Mouse (Mus musculus) kidney, postnatal 0 days (tissue): ENCODE measurements around the gene 4930539E08Rik. TPM values are rescaled to one million over a fixed set of nuclear protein-coding genes. Genes with fewer than 3 reads are reported as not detected.

Source experiments
- ATAC-seq: fragments of 200-750 bp; cut with Nextera tagmentation; replicated peaks from 2 replicates; pipeline ENCODE4 v1.8.0; 2017; ENCODE audit warnings: low read depth, moderate number of reproducible peaks, moderate TSS enrichment, moderate library complexity; ENCODE audit not compliant: low FRiP score
- DNase-seq: peaks from one replicate; pipeline ENCODE4 v3.0.0-alpha.2; 2016; ENCODE audit warnings: low spot score
- H3K27ac ChIP-seq: fragments of 300-500 bp; sonication (generic); 2 replicates; pipeline ENCODE4 v1.5.1; 2014; ENCODE audit warnings: mild to moderate bottlenecking
- H3K27me3 ChIP-seq: fragments of 300-500 bp; sonication (generic); 2 replicates; pipeline ENCODE4 v1.6.1; 2014; ENCODE audit warnings: low read length, mixed read lengths; ENCODE audit not compliant: insufficient read depth
- H3K36me3 ChIP-seq: fragments of 300-500 bp; sonication (generic); 2 replicates; pipeline ENCODE4 v1.6.1; 2014; ENCODE audit warnings: low read length, mixed read lengths; ENCODE audit not compliant: insufficient read depth
- H3K4me1 ChIP-seq: fragments of 300-500 bp; sonication (generic); replicated peaks from 2 replicates; pipeline ENCODE4 v1.6.1; 2014; ENCODE audit warnings: antibody characterized with exemption, low read length, mixed read lengths; ENCODE audit not compliant: insufficient read depth
- H3K4me2 ChIP-seq: fragments of 300-500 bp; sonication (generic); 2 replicates; pipeline ENCODE4 v1.6.1; 2014; ENCODE audit warnings: mild to moderate bottlenecking, low read length, moderate library complexity, mixed read lengths
- H3K4me3 ChIP-seq: fragments of 300-500 bp; sonication (generic); replicated peaks from 2 replicates; pipeline ENCODE4 v1.5.1; 2014; ENCODE audit warnings: low read depth, low read length
- H3K9ac ChIP-seq: fragments of 300-500 bp; sonication (generic); 2 replicates; pipeline ENCODE4 v1.6.1; 2014; ENCODE audit warnings: low read depth, low read length
- H3K9me3 ChIP-seq: fragments of 300-500 bp; sonication (generic); replicated peaks from 2 replicates; pipeline ENCODE4 v1.6.1; 2016; ENCODE audit warnings: low read length, inconsistent platforms, mixed read lengths
- CTCF ChIP-seq: IDR thresholded peaks from 2 replicates; pipeline ENCODE4 v1.5.1; 2016; ENCODE audit warnings: antibody characterized with exemption, low read depth, mild to moderate bottlenecking, moderate library complexity
- WGBS: fragments of 180-500 bp; shearing (Covaris S2); extraction: QIAGEN DNeasy Blood & Tissue Kit; methylation state at CpG from one replicate; pipeline ENCODE4 v1.1.7; 2014; 5-methylcytosine and 5-hydroxymethylcytosine counted together
- polyA plus RNA-seq: library from polyadenylated mRNA; unstranded; fragments of >200 nt; fragmentation: Nextera tagmentation; extraction: Ambion mirVana; gene quantifications from 2 replicates; pipeline ENCODE4 v1.2.1, GENCODE M21; 2015

Gene 4930539E08Rik
- polyA plus RNA-seq, 1 experiment from 2014 or later = 0.41 TPM

DNA sequence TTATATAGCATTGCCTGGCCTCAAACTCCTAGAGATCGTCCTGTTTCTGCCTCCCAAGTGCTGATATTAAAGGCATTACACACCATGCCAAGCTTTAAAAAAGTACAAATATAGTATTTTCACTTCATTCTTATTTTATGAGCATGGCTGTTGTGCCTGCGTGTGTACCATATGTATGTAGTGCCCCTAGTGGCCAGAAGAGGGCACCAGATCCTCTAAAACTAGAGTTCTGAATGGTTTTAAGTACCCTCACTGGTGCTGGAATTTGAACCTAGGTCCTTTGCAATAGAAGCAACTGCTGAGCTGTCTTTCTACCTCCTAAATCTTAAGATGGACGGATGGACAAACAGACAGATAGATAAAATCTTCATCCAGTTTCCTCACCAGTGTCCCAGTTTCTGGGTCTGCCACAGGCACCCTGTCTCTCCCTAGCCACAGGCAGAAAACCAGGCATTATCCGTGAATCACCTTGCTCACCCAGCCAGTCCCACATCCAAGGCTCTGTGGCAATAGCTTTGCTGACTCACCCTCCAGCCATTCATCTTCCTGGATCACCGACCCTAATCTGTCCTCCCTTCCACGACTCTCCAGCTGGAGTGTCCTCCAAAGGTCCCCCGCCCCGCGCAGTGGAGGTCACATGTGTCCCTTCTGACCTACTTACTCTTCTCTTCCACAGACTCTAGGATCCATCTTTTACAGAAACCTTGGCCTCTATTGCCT is 59.8 kb downstream of the 4930539E08Rik start:
- no peaks in the 10 kb centered on the region for H3K27me3 ChIP-seq
- 45% methylated on average over 9 of the region's 9 CpGs for WGBS
- H3K4me2 ChIP-seq = no peak overlapping the region
- H3K9ac ChIP-seq = no peak overlapping the region
- ATAC-seq = peak; percentile 80
- no peaks in the 10 kb centered on the region for H3K36me3 ChIP-seq
- no peak overlapping the region for H3K27ac ChIP-seq
- DNase-seq = peak; percentile 69
- no peak overlapping the region for H3K4me3 ChIP-seq
- no peaks in the 10 kb centered on the region for H3K4me1 ChIP-seq
- peaks cover 5% of the 10 kb centered on the region; the same call in 1 of the 2 replicates for H3K9me3 ChIP-seq
- TF ChIP-seq CTCF = peak; percentile 60

- TF ChIP-seq CTCF = no peak
- H3K9me3 ChIP-seq = peaks cover 5% of the 10 kb centered on the region; the same call in 1 of the 2 replicates
- H3K9ac ChIP-seq = no peak overlapping the region
- DNase-seq = no peak
- ATAC-seq = no peak
- no peak overlapping the region for H3K27ac ChIP-seq
- no peaks in the 10 kb centered on the region for H3K4me1 ChIP-seq
- H3K4me3 ChIP-seq = no peak overlapping the region
- WGBS = 85% methylated on average over 7 of the region's 7 CpGs
- no peaks in the 10 kb centered on the region for H3K36me3 ChIP-seq
- H3K27me3 ChIP-seq = no peaks in the 10 kb centered on the region
- no peak overlapping the region for H3K4me2 ChIP-seq
These were observed 60.7 kb downstream of the 4930539E08Rik start for GRCm38 (mm10) chr17:28854377-28854776.

GRCm38 (mm10) chr17:28850511-28850910 is 64.6 kb downstream of the 4930539E08Rik start:
- H3K4me2 ChIP-seq = no peak overlapping the region
- no peak for TF ChIP-seq CTCF
- no peak overlapping the region for H3K4me3 ChIP-seq
- no peak overlapping the region for H3K9ac ChIP-seq
- no peaks in the 10 kb centered on the region for H3K4me1 ChIP-seq
- DNase-seq = no peak
- no peaks in the 10 kb centered on the region for H3K9me3 ChIP-seq
- no peaks in the 10 kb centered on the region for H3K36me3 ChIP-seq
- no peaks in the 10 kb centered on the region for H3K27me3 ChIP-seq
- no peak overlapping the region for H3K27ac ChIP-seq
- ATAC-seq = no peak
- 89% methylated on average over 5 of the region's 5 CpGs for WGBS

GRCm38 (mm10) chr17:28846974-28847617 is 68.0 kb downstream of the 4930539E08Rik start:
- Histone ChIP-seq H3K9ac (no peak overlapping the region), H3K4me1 (no peaks in the 10 kb centered on the region), H3K4me2 (no peak overlapping the region), H3K9me3 (no peaks in the 10 kb centered on the region), H3K4me3 (no peak overlapping the region), H3K27ac (no peak overlapping the region), H3K27me3 (no peaks in the 10 kb centered on the region), H3K36me3 (no peaks in the 10 kb centered on the region)
- ATAC-seq (no peak), DNase-seq (no peak)
- WGBS = 50% methylated on average over 11 of the region's 11 CpGs
- TF ChIP-seq CTCF = no peak

Other genes starting within 250 kb of the 4930539E08Rik start
- 0.56 and 0.76 TPM in 2 replicates for gene Slc26a8, start 225.1 kb downstream of the 4930539E08Rik start, polyA plus RNA-seq
- gene Mapk14, start 224.0 kb downstream of the 4930539E08Rik start, polyA plus RNA-seq = 33.8 and 34.0 TPM in 2 replicates
- gene AC170998.1, start 189.2 kb downstream of the 4930539E08Rik start, polyA plus RNA-seq = 0.66 and 0.71 TPM in 2 replicates
- 43.5 and 47.7 TPM in 2 replicates for gene Mapk13, start 146.0 kb downstream of the 4930539E08Rik start, polyA plus RNA-seq
- 7.1 and 8.3 TPM in 2 replicates for gene Brpf3, start 114.2 kb downstream of the 4930539E08Rik start, polyA plus RNA-seq
- gene Pnpla1, start 56.9 kb downstream of the 4930539E08Rik start, polyA plus RNA-seq = not detected in 2 replicates
- gene Pxt1, start 28.5 kb upstream of the 4930539E08Rik start, polyA plus RNA-seq = not detected in 2 replicates
- gene Kctd20, start 36.6 kb upstream of the 4930539E08Rik start, polyA plus RNA-seq = 54.5 and 58.8 TPM in 2 replicates
- gene Stk38, start 92.7 kb upstream of the 4930539E08Rik start, polyA plus RNA-seq = 58.8 and 66.9 TPM in 2 replicates
- 456 and 496 TPM in 2 replicates for gene Srsf3, start 117.3 kb upstream of the 4930539E08Rik start, polyA plus RNA-seq
- 125 and 136 TPM in 2 replicates for gene Cdkn1a, start 175.7 kb upstream of the 4930539E08Rik start, polyA plus RNA-seq
- gene Rab44, start 198.8 kb upstream of the 4930539E08Rik start, polyA plus RNA-seq = 0.21 and 0.22 TPM in 2 replicates